Mouse (Mus musculus) activated CD4-positive, CD25-positive, alpha-beta regulatory T cell, adult 4 months (primary cell): ENCODE results near the gene Hcfc2. TPM values are rescaled to one million over a fixed set of nuclear protein-coding genes. Genes with fewer than 3 reads are reported as not detected.
A peak's percentile ranks its signal among the peaks of the same experiment; 100 is the strongest.

Source experiments
- ATAC-seq: one replicate; pipeline ENCODE4 v1.8.0; 2017
- polyA plus RNA-seq, 2 experiments: library from polyadenylated mRNA; unstranded; fragments of 100-300 nt; shearing (Covaris generic); gene quantifications; one replicate each; pipeline ENCODE4 v1.2.1; 2017

Gene Hcfc2
- polyA plus RNA-seq, result 10 to 100 TPM; 23.2 to 23.6 TPM

DNA sequence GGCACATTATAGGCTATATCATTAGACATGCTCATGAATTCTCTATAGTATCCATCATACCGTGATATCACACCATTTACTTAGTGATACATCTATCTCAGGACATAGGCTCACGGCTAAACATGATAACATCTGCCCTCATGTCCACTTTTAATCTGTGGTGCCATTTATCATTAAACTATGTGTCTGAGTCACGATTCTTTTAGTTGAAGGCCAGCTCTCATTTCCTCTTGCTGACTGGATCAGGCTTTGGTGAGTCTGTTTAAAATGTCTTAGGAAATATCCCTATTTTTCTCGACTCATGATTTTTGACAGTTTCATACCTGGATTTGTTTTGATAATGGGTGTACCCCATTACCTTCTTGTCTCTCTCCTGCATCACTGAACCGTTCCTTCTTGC, at the start of gene Hcfc2:
TSS of gene Hcfc2 (plus strand) at position 205 of the 400 bp plus-strand sequence.
- ATAC-seq, result no peak

DNA sequence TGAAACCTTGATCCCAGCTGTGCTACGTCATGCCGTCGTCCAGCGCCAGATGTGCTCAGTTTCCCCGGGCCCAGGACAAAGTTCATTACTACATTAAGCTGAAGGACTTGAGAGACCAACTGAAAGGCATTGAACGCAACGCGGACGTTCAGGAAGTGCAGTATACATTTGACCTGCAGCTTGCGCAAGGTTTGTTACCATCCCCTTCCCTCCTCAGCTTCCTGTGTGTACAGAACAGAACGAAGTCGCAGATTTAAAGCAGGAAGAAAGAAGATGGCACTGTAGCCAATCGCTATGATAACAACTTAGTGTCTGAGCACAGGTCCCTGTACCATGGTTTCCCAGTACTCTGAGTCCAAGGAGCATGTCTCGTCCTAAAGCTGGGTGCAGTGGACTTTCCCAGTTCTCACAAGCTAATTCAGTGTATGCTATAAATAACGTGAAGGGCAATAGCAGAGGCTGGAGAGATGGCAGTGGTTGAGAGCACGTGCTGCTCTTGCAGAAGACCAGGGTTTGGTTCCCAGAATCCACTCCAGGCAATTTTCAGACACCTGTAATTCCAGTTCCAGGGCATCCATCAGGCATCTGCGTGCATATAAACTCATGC, 48.7 kb upstream of the Hcfc2 start:
- ATAC-seq, result no peak

DNA sequence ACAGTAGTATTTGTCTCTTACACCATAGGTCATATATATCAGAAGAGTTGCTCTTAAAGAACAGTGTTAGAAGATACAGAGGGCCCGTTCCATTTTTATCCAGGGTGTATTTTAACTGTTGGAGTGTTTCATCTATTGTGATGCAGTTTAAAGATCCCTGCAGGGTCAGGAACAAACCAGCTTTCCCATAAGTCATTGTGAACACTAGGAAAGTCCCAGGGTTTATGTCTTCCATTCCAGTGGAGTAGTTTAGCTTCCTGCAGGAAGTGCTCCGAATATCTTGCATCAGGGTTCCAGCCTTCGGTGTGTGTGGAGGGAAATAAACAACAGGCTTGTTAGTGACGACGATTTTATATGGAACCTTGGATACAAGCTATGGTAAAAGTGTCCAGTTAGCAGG, 44.7 kb upstream of the Hcfc2 start:
- no peak for ATAC-seq

- no peak for ATAC-seq
Measured at GRCm38 (mm10) chr10:82652625-82653024, 43.3 kb upstream of the Hcfc2 start.

DNA sequence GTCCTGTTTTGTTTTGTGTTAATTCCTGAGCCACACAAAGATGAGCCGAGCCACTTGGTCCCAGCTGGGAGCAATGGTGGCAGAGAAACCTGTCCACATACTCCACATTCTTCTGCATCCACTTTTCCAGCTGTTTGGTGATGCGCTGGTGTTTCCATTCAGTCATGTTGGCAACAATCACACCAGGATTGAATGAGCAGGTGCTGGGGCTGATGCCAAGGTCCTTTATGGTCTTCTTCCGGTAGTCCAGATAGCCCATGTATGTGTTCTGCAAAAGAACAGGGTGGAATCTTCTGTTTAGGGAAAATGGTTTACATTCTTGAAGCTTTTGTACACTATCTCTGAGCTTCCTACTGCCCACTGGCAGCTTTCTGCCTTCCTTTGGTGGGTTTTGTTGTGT, 41.4 kb upstream of the Hcfc2 start:
- ATAC-seq, result no peak

GRCm38 (mm10) chr10:82661820-82662219, 34.1 kb upstream of the Hcfc2 start:
- no peak for ATAC-seq

GRCm38 (mm10) chr10:82662267-82662990, 33.5 kb upstream of the Hcfc2 start:
- peak; percentile 61 for ATAC-seq

DNA sequence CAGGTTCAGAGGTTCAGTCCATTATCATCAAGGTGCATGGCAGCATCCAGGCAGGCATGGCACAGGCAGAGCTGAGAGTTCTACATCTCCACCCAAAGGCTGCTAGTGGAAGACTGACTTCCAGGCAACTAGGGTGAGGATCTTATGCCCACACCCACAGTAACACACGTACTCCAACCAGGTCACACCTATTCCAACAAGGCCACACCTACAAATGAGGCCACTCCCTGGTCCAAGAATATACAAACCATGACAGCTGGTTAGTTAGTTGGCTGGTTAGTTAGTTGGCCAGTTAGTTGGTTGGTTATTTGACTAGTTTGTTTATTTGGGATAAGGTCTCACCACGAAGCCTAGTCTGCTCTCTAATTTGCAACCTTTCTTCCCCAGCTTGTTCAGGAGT, 32.7 kb upstream of the Hcfc2 start:
- no peak for ATAC-seq

GRCm38 (mm10) chr10:82665951-82666350, 30.0 kb upstream of the Hcfc2 start:
- no peak for ATAC-seq

DNA sequence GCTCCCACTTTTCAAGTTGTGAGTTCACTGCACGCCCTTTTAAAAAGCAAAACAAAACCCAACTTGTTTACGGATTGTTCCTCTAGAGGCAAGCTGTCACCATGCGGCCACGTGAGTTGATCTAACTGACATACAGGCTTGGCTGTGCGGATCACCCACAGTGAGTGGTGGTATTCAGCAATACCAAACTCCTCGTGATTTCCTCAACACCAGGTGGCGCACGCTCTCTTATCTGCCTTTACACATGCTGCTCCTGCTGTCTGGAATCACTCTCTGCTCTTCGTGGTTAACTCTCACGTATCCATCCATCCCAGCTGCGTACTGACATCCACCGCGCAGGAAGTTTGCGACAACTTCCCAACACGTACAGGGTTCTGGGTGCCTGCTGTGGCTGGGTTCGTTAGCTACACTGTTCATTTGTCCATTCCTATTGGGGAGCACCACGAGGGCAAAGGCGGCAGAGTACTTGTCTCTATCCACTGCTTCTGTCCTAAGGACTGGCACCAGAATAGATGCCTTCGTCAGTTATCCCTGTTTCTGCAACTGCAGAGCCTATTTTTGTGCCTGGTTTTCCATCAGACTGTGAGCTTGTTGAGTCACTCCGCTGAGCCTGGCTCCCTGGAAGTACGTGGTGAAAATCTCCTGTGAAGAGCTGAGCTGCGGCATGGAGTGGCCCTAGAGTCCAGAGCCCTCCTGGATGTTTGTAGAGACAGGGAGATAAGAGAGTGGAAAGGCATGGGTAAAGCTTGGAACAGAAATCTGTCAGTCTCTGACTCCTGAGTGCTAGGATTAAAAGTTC, 29.3 kb upstream of the Hcfc2 start:
- ATAC-seq, result peak; percentile 74

- ATAC-seq, result no peak
Measured at GRCm38 (mm10) chr10:82670205-82670604, 25.8 kb upstream of the Hcfc2 start.

DNA sequence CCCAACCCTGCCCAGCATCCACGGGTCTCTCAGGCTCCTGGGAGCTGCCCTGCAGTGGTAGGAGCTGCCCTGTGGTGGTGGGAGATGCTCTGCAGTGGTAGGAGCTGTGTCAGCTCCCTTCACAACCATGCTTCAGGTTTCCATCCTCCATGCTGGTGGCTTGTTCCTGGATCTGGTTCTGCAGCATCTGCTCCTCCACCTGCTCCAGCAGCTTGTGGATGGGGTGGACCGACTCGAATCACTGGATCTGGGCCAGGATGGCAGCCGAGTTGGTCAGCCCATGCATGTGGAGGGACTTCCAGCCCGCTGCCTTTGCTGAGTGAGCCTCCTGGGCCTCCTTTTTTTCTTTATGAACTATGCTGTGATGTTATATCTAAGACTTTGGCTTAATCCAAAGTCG, 19.0 kb upstream of the Hcfc2 start:
- ATAC-seq, result no peak

DNA sequence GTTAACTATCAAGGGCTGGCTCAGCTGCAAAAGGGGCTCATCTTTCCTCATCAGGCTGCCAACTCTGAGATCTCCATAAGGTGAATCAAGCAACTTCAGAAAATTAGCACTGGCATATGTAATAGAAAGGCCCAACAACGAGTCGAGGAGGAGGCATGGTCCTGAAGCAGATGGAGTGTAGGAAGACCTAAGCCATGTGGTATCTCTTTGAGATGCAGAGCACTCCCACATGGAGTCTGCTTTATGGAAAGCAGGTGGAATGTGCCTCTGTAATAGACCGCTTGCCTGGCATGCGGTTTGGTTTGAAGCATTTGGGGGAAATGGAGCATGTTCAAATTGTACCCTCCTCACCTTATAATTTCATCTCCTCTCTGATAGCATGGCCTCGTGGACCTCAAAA, 15.2 kb upstream of the Hcfc2 start:
- ATAC-seq, result no peak

GRCm38 (mm10) chr10:82681639-82682038, 14.3 kb upstream of the Hcfc2 start:
- ATAC-seq, result no peak

GRCm38 (mm10) chr10:82685440-82685839, 10.5 kb upstream of the Hcfc2 start:
- ATAC-seq, result no peak

GRCm38 (mm10) chr10:82689681-82690211, 6.2 kb upstream of the Hcfc2 start:
- no peak for ATAC-seq

GRCm38 (mm10) chr10:82690494-82690893, 5.5 kb upstream of the Hcfc2 start, which contains the start of gene Glt8d2:
Glt8d2 (minus strand) TSS chr10:82690650.
- no peak for ATAC-seq

GRCm38 (mm10) chr10:82696453-82697079, 606 bp downstream of the Hcfc2 start:
- ATAC-seq, result no peak

GRCm38 (mm10) chr10:82697305-82697898, 1.4 kb downstream of the Hcfc2 start:
- ATAC-seq, result peak; percentile 59

DNA sequence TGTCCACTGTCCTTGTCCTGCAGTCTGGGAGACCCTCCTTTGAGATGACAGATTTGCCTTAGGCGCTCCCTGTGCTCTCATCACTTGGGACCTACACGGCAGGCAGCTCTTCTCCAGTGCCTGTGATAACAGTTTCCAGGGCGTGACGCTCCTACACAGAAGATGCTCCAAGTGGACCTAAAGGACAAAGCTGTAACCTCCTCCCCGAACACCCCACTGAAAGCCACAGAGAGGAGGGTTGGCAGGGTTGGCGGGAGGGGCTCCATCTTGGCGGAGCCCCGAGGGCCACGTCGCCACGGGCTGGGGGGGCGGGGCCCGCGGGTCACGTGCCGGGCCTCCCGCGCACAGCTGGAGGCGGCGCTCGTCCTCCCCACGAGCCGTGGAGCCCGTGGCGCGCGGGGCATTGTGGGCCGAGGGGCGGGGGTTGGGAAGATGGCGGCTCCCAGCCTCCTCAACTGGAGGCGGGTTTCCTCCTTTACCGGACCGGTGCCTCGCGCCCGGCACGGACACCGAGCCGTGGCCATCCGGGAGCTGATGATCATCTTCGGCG, 2.8 kb downstream of the Hcfc2 start:
- ATAC-seq, result peak; percentile 68

- peak; percentile 49 for ATAC-seq
Measured at GRCm38 (mm10) chr10:82699296-82699941, 3.5 kb downstream of the Hcfc2 start.
